Mouse (Mus musculus) ES-Bruce4 (cell line): ENCODE results near the gene Sult2b1.

Experiments
- CTCF ChIP-seq: IDR thresholded peaks from one replicate; pipeline ENCODE4 v1.8.1; 2011; ENCODE audit warnings: low read depth, low read length
- EP300 ChIP-seq: IDR thresholded peaks from 2 replicates; pipeline ENCODE4 v1.6.1; 2011; ENCODE audit warnings: low read depth, low read length; ENCODE audit not compliant: insufficient read depth
- POLR2A ChIP-seq: IDR thresholded peaks from one replicate; pipeline ENCODE4 v1.8.1; 2011; ENCODE audit warnings: low read length; ENCODE audit not compliant: insufficient read depth

DNA sequence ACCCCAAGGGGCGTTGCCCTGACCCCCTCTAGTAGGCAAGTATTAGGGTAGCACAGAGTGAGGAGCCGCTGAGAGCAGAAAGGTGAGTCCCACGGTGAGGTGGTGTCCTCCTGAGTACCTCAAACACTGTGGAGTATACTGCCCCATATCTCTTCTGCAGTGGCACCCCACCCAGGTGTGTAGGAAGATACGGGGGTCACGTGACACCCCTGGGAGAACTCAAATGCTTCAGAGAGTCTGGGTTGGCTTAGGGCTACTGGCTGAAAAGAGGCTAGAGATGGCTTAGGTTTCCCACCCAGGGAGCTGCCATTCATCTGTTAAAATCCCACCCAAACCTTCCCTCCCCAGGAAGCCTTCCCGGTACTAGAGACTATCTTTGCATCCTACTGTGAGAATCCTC is 12.5 kb upstream of the Sult2b1 start:
- no peak for TF ChIP-seq CTCF
- no peak for TF ChIP-seq EP300
- TF ChIP-seq POLR2A = no peak
